Mouse (Mus musculus): ENCODE results near the gene Nup153. TPM values are rescaled to one million over a fixed set of nuclear protein-coding genes. Genes with fewer than 3 reads are reported as not detected.

The Nup153 gene
- total and polyA plus RNA-seq, 2 experiments = 25.0 to 28.8 TPM

DNA sequence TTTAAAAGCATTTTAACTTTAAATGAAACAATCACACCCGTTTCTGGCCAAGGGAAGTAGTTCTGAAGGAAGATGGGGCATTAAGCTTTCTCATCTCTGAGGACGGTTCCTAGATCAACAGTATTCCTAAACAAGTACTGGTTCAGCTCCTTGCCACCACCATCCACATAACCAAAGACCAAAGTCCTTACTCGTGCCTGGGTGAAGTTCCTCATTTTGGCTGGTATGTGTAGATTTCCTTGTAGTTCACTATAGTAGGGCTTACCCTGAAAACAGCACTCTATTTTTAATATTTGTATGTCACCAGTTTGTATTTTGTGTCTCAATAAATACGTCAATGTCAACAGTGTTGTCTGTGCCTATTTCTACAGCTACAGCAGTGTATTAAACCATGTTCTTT, 50.0 kb downstream of the Nup153 start:
- TF ChIP-seq POLR2A (IDR thresholded peaks at IDR 0.05; ENCODE audit: extremely low read depth, insufficient read depth, low read length) (no peak), CTCF (IDR thresholded peaks at IDR 0.05; ENCODE audit: low read depth, low read length) (no peak)
- Histone ChIP-seq H3K27me3 (ENCODE audit: control insufficient read depth, insufficient read depth, low read length) (no peaks in the 10 kb centered on the region), H3K27ac (replicated peaks; ENCODE audit: insufficient read depth, low read depth, low read length) (0 out of 2 replicates have a peak overlapping the region, but pooled peaks have one; percentile 12), H3K4me3 (ENCODE audit: insufficient read depth, low read depth, low read length) (no peak overlapping the region), H3K4me1 (ENCODE audit: control insufficient read depth, insufficient read depth, low read length) (peaks cover 10% of the 10 kb centered on the region; the same call in 1 of the 2 replicates), H3K79me2 (ENCODE audit: control insufficient read depth, insufficient read depth, low read length) (no peaks in the 10 kb centered on the region), H3K36me3 (ENCODE audit: control insufficient read depth, insufficient read depth, low read length) (peaks cover 45% of the 10 kb centered on the region), H3K9ac (ENCODE audit: low read depth, low read length) (no peak overlapping the region)
- DNase-seq (ENCODE audit: extremely low read depth, low read depth, low spot score) = peak; percentile 56
- 76% methylated on average over 4 of the region's 4 CpGs for WGBS

DNA sequence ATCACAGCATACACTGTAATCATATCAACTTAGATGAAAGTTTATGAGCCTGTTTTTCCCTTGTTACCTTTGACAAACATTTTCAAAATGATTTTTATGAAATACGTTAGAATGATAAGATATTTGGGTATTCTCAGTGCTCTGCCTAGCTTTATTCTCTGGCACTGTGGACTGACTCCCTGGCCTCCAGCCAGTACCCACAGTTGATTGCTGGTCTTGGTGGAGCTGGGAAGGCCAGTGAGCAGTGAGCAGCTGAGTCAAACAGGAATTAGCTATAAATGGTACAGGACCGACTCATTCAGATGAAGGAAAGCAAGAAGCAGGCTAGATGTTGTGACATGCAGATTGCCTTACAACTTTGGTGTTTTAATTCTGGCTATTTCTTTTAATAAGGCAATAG, 53.1 kb downstream of the Nup153 start:
- Histone ChIP-seq H3K27me3 (ENCODE audit: control insufficient read depth, insufficient read depth, low read length) (no peaks in the 10 kb centered on the region), H3K4me3 (ENCODE audit: insufficient read depth, low read depth, low read length) (no peak overlapping the region), H3K79me2 (ENCODE audit: control insufficient read depth, insufficient read depth, low read length) (peaks cover 5% of the 10 kb centered on the region; the same call in 1 of the 2 replicates), H3K36me3 (ENCODE audit: control insufficient read depth, insufficient read depth, low read length) (peaks cover 35% of the 10 kb centered on the region), H3K4me1 (ENCODE audit: control insufficient read depth, insufficient read depth, low read length) (peaks cover 12% of the 10 kb centered on the region; the same call in 1 of the 2 replicates), H3K27ac (replicated peaks; ENCODE audit: insufficient read depth, low read depth, low read length) (no peak overlapping the region), H3K9ac (ENCODE audit: low read depth, low read length) (no peak overlapping the region)
- peak; percentile 53 for DNase-seq (ENCODE audit: extremely low read depth, low read depth, low spot score)
- 46% methylated on average over 2 of the region's 2 CpGs for WGBS
- no peak for TF ChIP-seq CTCF (IDR thresholded peaks at IDR 0.05; ENCODE audit: low read depth, low read length)
- no peak for TF ChIP-seq POLR2A (IDR thresholded peaks at IDR 0.05; ENCODE audit: extremely low read depth, insufficient read depth, low read length)

DNA sequence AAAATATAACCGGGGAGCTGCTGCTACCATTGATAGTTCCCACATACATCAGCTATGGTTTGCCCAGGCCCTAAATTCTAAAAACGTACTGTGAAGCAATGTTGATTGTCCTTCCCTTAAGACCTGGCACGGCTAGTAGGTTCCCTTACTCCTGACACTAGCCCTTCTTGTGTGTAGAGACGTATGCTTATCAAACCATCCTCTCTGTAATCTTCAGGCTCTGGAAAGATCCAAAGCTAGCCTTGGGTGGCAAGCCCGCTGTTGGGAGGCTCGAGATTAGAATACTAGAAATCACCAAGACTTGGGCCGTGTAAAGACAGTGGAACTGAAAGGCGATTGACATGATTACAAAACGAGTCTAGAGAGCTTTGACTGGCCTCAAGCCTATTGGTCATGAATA, 57.2 kb downstream of the Nup153 start:
- peaks cover 7% of the 10 kb centered on the region for H3K79me2 ChIP-seq (ENCODE audit: control insufficient read depth, insufficient read depth, low read length)
- H3K27ac ChIP-seq (replicated peaks; ENCODE audit: insufficient read depth, low read depth, low read length) = no peak overlapping the region; the same call in 1 of the 2 replicates
- TF ChIP-seq POLR2A (IDR thresholded peaks at IDR 0.05; ENCODE audit: extremely low read depth, insufficient read depth, low read length) = no peak
- TF ChIP-seq CTCF (IDR thresholded peaks at IDR 0.05; ENCODE audit: low read depth, low read length) = no peak
- peaks cover 9% of the 10 kb centered on the region; the same call in 1 of the 2 replicates for H3K4me1 ChIP-seq (ENCODE audit: control insufficient read depth, insufficient read depth, low read length)
- peak overlapping the region; percentile 99 for H3K4me3 ChIP-seq (ENCODE audit: insufficient read depth, low read depth, low read length)
- H3K36me3 ChIP-seq (ENCODE audit: control insufficient read depth, insufficient read depth, low read length) = peaks cover 21% of the 10 kb centered on the region
- 28% methylated on average over 9 of the region's 9 CpGs for WGBS
- no peaks in the 10 kb centered on the region for H3K27me3 ChIP-seq (ENCODE audit: control insufficient read depth, insufficient read depth, low read length)
- H3K9ac ChIP-seq (ENCODE audit: low read depth, low read length) = peak overlapping the region; percentile 50; the same call in 1 of the 2 replicates
- peak; percentile 43 for DNase-seq (ENCODE audit: extremely low read depth, low read depth, low spot score)

- TF ChIP-seq CTCF (IDR thresholded peaks at IDR 0.05; ENCODE audit: low read depth, low read length) (no peak), POLR2A (IDR thresholded peaks at IDR 0.05; ENCODE audit: extremely low read depth, insufficient read depth, low read length) (no peak)
- no peak for DNase-seq (ENCODE audit: extremely low read depth, low read depth, low spot score)
- Histone ChIP-seq H3K4me1 (ENCODE audit: control insufficient read depth, insufficient read depth, low read length) (peaks cover 4% of the 10 kb centered on the region; the same call in 1 of the 2 replicates), H3K9ac (ENCODE audit: low read depth, low read length) (peak overlapping the region; percentile 98), H3K27me3 (ENCODE audit: control insufficient read depth, insufficient read depth, low read length) (no peaks in the 10 kb centered on the region), H3K27ac (replicated peaks; ENCODE audit: insufficient read depth, low read depth, low read length) (peak overlapping the region; percentile 64), H3K79me2 (ENCODE audit: control insufficient read depth, insufficient read depth, low read length) (peaks cover 7% of the 10 kb centered on the region), H3K36me3 (ENCODE audit: control insufficient read depth, insufficient read depth, low read length) (peaks cover 17% of the 10 kb centered on the region), H3K4me3 (ENCODE audit: insufficient read depth, low read depth, low read length) (peak overlapping the region; percentile 99)
- under 1% methylated on average over 73 of the region's 96 CpGs for WGBS
Observed at GRCm38 (mm10) chr13:46669620-46670271, 58.0 kb downstream of the Nup153 start.

DNA sequence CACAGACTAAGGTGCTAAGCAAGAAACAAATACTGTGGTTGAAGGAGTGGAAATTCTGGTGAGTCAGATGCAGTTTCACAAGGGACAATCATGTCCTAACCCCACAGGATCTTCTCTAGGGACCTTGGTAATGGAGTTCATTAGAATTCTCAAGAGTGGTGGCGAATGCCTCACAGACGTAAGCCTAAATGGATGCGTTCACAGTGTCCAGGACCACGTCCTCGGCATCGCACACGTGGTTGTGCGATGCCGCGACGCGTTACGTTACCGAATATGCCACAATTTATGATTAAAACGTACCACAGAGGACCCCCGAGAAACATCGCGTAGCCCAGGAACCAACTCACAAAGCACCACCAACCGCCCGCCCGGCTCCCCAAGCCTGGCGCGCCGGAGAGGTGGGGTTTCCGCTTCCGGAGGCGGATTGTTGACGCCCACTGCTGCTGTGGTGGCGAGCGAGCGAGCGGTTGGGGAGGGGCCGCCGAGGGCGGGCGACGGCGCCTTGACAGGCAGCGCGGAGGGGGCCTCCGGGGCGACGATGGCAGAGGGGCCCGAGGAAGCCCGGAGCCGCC, 58.6 kb downstream of the Nup153 start, which contains the start of gene Fam8a1:
Gene Fam8a1 (plus strand): TSS at position 475 of the 572 bp plus-strand sequence.
- Histone ChIP-seq H3K27ac (replicated peaks; ENCODE audit: insufficient read depth, low read depth, low read length) (peak within 1 kb of the TSS; percentile 94), H3K9ac (ENCODE audit: low read depth, low read length) (peak within 1 kb of the TSS; percentile 98), H3K4me3 (ENCODE audit: insufficient read depth, low read depth, low read length) (peak within 1 kb of the TSS; percentile 99), H3K27me3 (ENCODE audit: control insufficient read depth, insufficient read depth, low read length) (no peaks in the 10 kb centered on the region), H3K36me3 (ENCODE audit: control insufficient read depth, insufficient read depth, low read length) (peaks cover 15% of the 10 kb centered on the region), H3K4me1 (ENCODE audit: control insufficient read depth, insufficient read depth, low read length) (peaks cover 2% of the 10 kb centered on the region; the same call in 1 of the 2 replicates), H3K79me2 (ENCODE audit: control insufficient read depth, insufficient read depth, low read length) (peaks cover 7% of the 10 kb centered on the region)
- 1% methylated on average over 46 of the region's 46 CpGs for WGBS
- TF ChIP-seq POLR2A (IDR thresholded peaks at IDR 0.05; ENCODE audit: extremely low read depth, insufficient read depth, low read length) = peak; percentile 71; the same call in 1 of the 2 replicates
- no peak for TF ChIP-seq CTCF (IDR thresholded peaks at IDR 0.05; ENCODE audit: low read depth, low read length)
- peak; percentile 72 for DNase-seq (ENCODE audit: extremely low read depth, low read depth, low spot score)

All from liver, adult 2 months (tissue).